In the genomic region with DNA sequence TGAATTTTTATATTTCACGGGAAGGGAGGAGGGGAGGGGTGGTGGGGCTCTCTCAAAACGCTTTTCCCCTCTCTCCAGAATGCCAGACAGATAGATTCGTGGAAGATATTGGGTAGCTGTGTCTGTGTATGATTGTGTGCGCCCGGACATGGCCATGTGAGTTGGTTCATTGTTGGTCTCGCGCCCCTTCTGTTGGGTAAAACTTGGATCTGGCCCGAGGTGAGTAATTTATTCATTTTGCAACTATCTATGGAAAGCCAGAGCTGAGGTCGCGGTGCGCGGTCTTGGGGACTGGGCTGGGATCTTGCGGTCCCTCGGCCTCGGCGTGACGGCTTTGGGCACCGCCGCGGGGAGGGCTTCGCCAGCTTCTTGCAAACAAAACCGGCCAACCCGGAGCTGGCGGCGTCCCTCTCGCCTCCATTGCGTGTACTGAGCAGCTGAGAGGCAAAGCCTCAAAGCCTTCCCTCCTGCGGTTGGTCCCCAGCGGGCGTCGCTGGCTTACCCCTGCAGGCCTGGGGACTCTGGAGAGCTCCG, we compare ENCODE assay signal across 9 mouse cellular contexts. TPM values are rescaled to one million over a fixed set of nuclear protein-coding genes. Genes with fewer than 3 reads are reported as not detected.
DNase-seq lines count a peak whose midpoint lies in the region; ATAC-seq lines count a peak whose summit lies in the region.
"Had no signal": no experiment of that assay in that cellular context is flagged by ENCODE, and none has a peak within 500 bp of the region (broad histone marks: within the 10 kb centered on the region; RNA-seq: fewer than 3 reads in every experiment).

No protein-coding gene starts in this region.

- no peak overlapping the region for H3K4me3 ChIP-seq in kidney, embryonic 16.5 days (ENCODE audit: low read length)
- H3K4me3 ChIP-seq in hindbrain, embryonic 11.5 days (ENCODE audit: low read depth, low read length) = peak overlapping the region; percentile 0
- peak overlapping the region; percentile 37 for H3K4me3 ChIP-seq in midbrain, embryonic 16.5 days (ENCODE audit: low read depth, low read length)

- H3K4me1 ChIP-seq in kidney, embryonic 16.5 days (ENCODE audit: insufficient read depth, low read length) = peaks cover 21% of the 10 kb centered on the region
- H3K4me1 ChIP-seq in hindbrain, embryonic 11.5 days (replicated peaks; ENCODE audit: control insufficient read depth, insufficient read depth, low read length) = peaks cover 24% of the 10 kb centered on the region
- peaks cover 23% of the 10 kb centered on the region for H3K4me1 ChIP-seq in midbrain, embryonic 16.5 days (ENCODE audit: control insufficient read depth, insufficient read depth, low read length)

- ATAC-seq in kidney, embryonic 16.5 days (ENCODE audit: low FRiP score, low TSS enrichment) = no peak
- no peak; the same call in 1 of the 2 replicates for ATAC-seq in hindbrain, embryonic 11.5 days (ENCODE audit: low FRiP score)
- peak; percentile 15; the same call in 1 of the 2 replicates for ATAC-seq in midbrain, embryonic 16.5 days

- H3K9me3 ChIP-seq in kidney, embryonic 16.5 days (ENCODE audit: low read length) = peaks cover 3% of the 10 kb centered on the region; the same call in 1 of the 2 replicates
- peaks cover 3% of the 10 kb centered on the region for H3K9me3 ChIP-seq in hindbrain, embryonic 11.5 days (ENCODE audit: control insufficient read depth, low read length)
- no peaks in the 10 kb centered on the region for H3K9me3 ChIP-seq in midbrain, embryonic 16.5 days (replicated peaks; ENCODE audit: control insufficient read depth, low read length, poor library complexity, severe bottlenecking)

- 0 out of 2 replicates have a peak overlapping the region, but pooled peaks have one; percentile 10 for H3K4me2 ChIP-seq in kidney, embryonic 16.5 days (replicated peaks; ENCODE audit: low read depth, low read length)
- H3K4me2 ChIP-seq in hindbrain, embryonic 11.5 days (replicated peaks; ENCODE audit: low read depth, low read length) = peak overlapping the region; percentile 27; the same call in 1 of the 2 replicates
- H3K4me2 ChIP-seq in midbrain, embryonic 16.5 days (ENCODE audit: low read length) = peak overlapping the region; percentile 61

- H3K36me3 ChIP-seq in kidney, embryonic 16.5 days (ENCODE audit: insufficient read depth, low read length) = no peaks in the 10 kb centered on the region
- no peaks in the 10 kb centered on the region for H3K36me3 ChIP-seq in hindbrain, embryonic 11.5 days (ENCODE audit: control insufficient read depth, insufficient read depth, low read length)
- no peaks in the 10 kb centered on the region for H3K36me3 ChIP-seq in midbrain, embryonic 16.5 days (ENCODE audit: control insufficient read depth, insufficient read depth, low read length)
- H3K36me3 ChIP-seq: G1E had no signal

- peaks cover 98% of the 10 kb centered on the region for H3K27me3 ChIP-seq in kidney, embryonic 16.5 days (ENCODE audit: insufficient read depth, low read length)
- H3K27me3 ChIP-seq in hindbrain, embryonic 11.5 days (ENCODE audit: control insufficient read depth, insufficient read depth, low read length) = peaks cover 97% of the 10 kb centered on the region
- peaks cover 40% of the 10 kb centered on the region for H3K27me3 ChIP-seq in midbrain, embryonic 16.5 days (ENCODE audit: control insufficient read depth, insufficient read depth, low read depth, low read length)

- H3K27ac ChIP-seq in kidney, embryonic 16.5 days (ENCODE audit: low read length) = no peak overlapping the region
- no peak overlapping the region for H3K27ac ChIP-seq in hindbrain, embryonic 11.5 days (ENCODE audit: low read depth, low read length)
- H3K27ac ChIP-seq in midbrain, embryonic 16.5 days (ENCODE audit: low read length) = peak overlapping the region; percentile 6; the same call in 1 of the 2 replicates

- WGBS in kidney, embryonic 16.5 days = 1% methylated on average over 32 of the region's 32 CpGs
- WGBS in hindbrain, embryonic 11.5 days = under 1% methylated on average over 31 of the region's 32 CpGs
- WGBS in midbrain, embryonic 16.5 days = under 1% methylated on average over 32 of the region's 32 CpGs

- DNase-seq in kidney, postnatal 36 days = no peak
- DNase-seq in embryo, embryonic 10 days (ENCODE audit: low spot score) = peak; percentile 50
- DNase-seq in hindbrain, embryonic 11.5 days (ENCODE audit: low spot score) = no peak
- no peak for DNase-seq in frontal cortex, postnatal 25 days (ENCODE audit: low spot score in 2 of 2)
- no peak for DNase-seq in cerebellum, adult 18-20 months
- no peak for DNase-seq in spleen, postnatal 10 days (ENCODE audit: low spot score in 2 of 2)

- H3K9ac ChIP-seq in kidney, embryonic 16.5 days (replicated peaks; ENCODE audit: low read length) = no peak overlapping the region
- H3K9ac ChIP-seq in hindbrain, embryonic 11.5 days (ENCODE audit: low read depth, low read length) = no peak overlapping the region
- peak overlapping the region; percentile 50 for H3K9ac ChIP-seq in midbrain, embryonic 16.5 days (ENCODE audit: low read depth, low read length)

RNA-seq across cellular contexts. Expression of a gene that starts 0.3 kb away (rescaled TPM):
- polyA plus RNA-seq in kidney, embryonic 16.5 days (2015; fragmentation: Nextera tagmentation; extraction: Ambion mirVana) = 18.2 and 18.5 TPM in 2 replicates
- polyA plus RNA-seq in hindbrain, embryonic 11.5 days (2014; fragmentation: Nextera tagmentation; extraction: Ambion mirVana) = 20.2 and 23.1 TPM in 2 replicates
- polyA plus RNA-seq in midbrain, embryonic 16.5 days (2015; fragmentation: Nextera tagmentation; extraction: Ambion mirVana) = 39.9 and 43.7 TPM in 2 replicates

RNA-seq across cellular contexts. Expression of a gene that starts 0.5 kb away (rescaled TPM):
- polyA plus RNA-seq in kidney, embryonic 16.5 days (2015; fragmentation: Nextera tagmentation; extraction: Ambion mirVana) = 0.14 TPM in 1 of 2 replicates, not detected in the other
- polyA plus RNA-seq in hindbrain, embryonic 11.5 days (2014; fragmentation: Nextera tagmentation; extraction: Ambion mirVana) = 0.11 and 0.71 TPM in 2 replicates
- 5.2 and 5.6 TPM in 2 replicates for polyA plus RNA-seq in midbrain, embryonic 16.5 days (2015; fragmentation: Nextera tagmentation; extraction: Ambion mirVana)
- polyA plus RNA-seq: G1E had no signal

Comparison
In these comparisons a context has a peak if more than half of its experiments do, and no peak if none do; other contexts are left out.
1. H3K4me2 ChIP-seq: peak in every context shown above with its lines; median percentile 61 in midbrain, embryonic 16.5 days; 27 in hindbrain, embryonic 11.5 days; 10 in kidney, embryonic 16.5 days.